Mouse (Mus musculus) heart, adult 18-20 months (tissue): Measurements from ENCODE around the gene Olfr1154. TPM values are rescaled to one million over a fixed set of nuclear protein-coding genes. Genes with fewer than 3 reads are reported as not detected.

ENCODE experiments used
- DNase-seq, 2 experiments: peaks; one replicate each; pipeline ENCODE4 v3.0.0; 2021 to 2022; ENCODE audit warnings: mixed read lengths in 1 of 2
- long read RNA-seq, 2 experiments: library from polyadenylated mRNA; stranded (forward); transcript quantifications; one replicate each; pipeline ENCODE4 v2.0.0; 2021
- total RNA-seq, 2 experiments: library from RNA; stranded (reverse); gene quantifications; 2 replicates each; pipeline ENCODE4 v1.2.3; 2021

Olfr1154 gene
- total RNA-seq, result not detected
- long read RNA-seq, experiment 1, result 0 reads
- long read RNA-seq, experiment 2, result 0 reads

DNA sequence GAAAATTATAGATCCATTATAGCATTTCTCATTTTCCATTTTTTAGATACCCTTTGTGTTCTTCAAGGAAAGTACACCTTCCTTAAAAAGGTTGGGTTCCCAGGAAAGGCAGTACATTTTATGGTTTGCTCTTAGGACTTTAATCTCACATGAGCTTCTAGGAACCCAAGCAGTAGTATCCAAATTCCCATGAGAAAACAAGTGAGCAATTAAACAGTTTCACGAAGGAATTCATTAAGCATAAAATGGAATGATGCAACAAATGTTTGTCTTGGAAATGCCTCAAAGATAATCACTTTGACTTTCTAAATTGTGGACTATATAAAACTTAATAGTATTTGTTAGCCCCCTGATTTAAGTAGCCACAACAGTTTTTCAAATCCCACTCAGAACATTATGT lies at the start of gene Olfr1154:
TSS of gene Olfr1154 (minus strand) at position 101 of the 400 bp plus-strand sequence.
- no peak for DNase-seq

DNA sequence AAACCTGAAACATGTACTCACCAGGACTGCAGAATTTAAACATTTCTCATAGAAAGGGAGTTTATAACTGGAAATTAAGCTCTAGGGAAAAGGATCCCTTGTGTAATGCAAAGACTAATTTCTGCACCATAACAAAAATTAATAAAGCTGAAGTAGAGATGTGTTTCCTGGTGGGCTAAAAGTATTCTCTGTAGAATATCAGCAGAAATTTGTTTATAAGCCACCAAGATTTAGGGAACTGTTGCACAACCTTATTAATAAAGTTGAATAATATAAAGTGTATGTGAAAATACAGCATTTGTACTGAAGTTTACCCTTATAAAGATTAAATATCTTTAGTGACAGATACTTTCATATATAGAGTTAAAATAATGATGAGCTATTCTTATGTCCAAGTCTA lies 48.0 kb upstream of the Olfr1154 start, which contains the start of gene Olfr1156:
TSS of gene Olfr1156 (minus strand) at position 101 of the 400 bp plus-strand sequence.
- DNase-seq, result no peak

DNA sequence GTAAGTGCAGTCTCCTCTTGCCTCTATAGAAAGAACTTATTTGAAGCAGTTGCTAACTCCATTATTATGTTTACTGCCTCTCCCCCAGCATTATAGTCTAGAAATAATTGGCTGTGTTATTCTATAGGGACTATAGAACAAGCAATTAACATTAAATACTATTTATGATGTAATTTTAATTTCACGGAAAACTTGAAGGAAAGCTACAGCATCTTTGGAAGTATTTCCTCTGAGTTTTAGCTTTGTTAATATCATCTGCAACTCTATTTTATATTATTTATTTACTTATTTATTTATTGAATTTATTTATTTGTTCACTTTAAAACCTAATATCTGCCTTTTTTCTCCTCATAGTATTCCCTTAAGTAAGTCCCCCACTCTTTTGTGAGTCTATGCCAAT lies 40.1 kb upstream of the Olfr1154 start, which contains the start of gene Olfr1155:
TSS of gene Olfr1155 (minus strand) at position 101 of the 400 bp plus-strand sequence.
- DNase-seq, result no peak

DNA sequence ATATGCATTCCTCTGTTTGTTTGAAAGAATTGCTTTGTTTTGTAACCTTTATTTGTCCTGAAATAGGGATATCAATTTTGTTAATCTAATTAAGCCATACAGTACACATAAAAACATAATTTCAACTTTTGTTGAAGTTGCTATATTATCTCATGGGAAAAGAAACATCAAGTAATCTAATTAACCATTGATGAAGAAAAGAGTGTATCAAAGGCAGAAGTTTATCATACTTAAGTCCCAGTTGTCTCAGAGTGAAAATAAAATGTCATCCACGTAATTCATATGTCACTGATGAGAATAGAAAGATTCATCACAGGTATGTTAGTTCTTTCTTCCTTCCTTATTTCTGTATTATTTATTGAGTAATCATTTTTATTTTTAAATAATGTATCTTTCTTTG lies 10.3 kb downstream of the Olfr1154 start, which contains the start of gene Olfr1153:
TSS of gene Olfr1153 (plus strand) at position 301 of the 400 bp plus-strand sequence.
- DNase-seq, result no peak

DNA sequence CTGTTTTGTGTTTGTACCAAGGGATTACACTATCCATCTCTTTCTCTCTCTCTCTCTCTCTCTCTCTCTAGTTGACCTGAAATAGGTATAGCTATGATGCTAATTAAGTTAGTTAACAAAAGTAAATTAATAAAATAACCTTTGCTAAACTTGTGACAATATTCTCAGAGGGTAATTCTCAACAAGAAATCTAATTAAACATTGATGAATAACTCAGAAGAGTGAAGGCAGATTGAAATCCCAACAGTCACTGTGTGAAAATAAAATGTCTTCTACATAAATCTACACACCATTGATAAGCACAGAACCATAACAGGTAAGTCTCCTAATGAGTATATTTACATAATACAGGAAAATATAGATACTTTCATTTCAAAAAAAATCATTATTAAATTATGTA lies 38.8 kb downstream of the Olfr1154 start, which contains the start of gene Olfr1152:
TSS of gene Olfr1152 (plus strand) at position 301 of the 400 bp plus-strand sequence.
- no peak for DNase-seq

DNA sequence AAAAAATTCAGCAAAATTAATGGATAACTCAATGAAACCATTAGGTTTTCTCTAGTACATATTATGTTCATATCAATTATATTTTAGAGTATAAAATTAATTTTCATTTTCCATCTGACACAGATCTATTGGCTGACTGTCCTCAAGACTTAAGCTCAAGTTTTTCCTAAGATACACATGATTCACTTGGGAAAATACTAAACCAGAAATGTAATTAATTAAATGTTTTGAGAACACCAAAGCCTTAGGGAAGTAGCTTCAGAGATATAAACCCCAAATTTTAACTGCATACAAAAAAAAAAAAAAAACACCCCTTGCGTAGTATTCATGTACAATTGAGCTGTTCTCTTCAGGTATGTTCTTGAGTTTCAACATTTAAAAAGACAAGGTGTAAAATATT lies 49.4 kb downstream of the Olfr1154 start, which contains the start of gene Olfr1151:
TSS of gene Olfr1151 (plus strand) at position 301 of the 400 bp plus-strand sequence.
- no peak for DNase-seq

Other genes with a start within 250 kb of the Olfr1154 start
- gene Olfr1134, start 246.7 kb downstream of the Olfr1154 start, total RNA-seq, result not detected
- gene Olfr1135, start 231.5 kb downstream of the Olfr1154 start, total RNA-seq, result not detected
- not detected for gene Olfr1136, start 211.2 kb downstream of the Olfr1154 start, total RNA-seq
- gene Olfr1137, start 192.0 kb downstream of the Olfr1154 start, total RNA-seq, result not detected
- not detected for gene Olfr1138, start 165.2 kb downstream of the Olfr1154 start, total RNA-seq
- gene Olfr1140, start 161.4 kb downstream of the Olfr1154 start, total RNA-seq, result not detected
- not detected for gene Olfr1141, start 151.2 kb downstream of the Olfr1154 start, total RNA-seq
- gene Olfr152, start 125.7 kb downstream of the Olfr1154 start, total RNA-seq, result not detected
- not detected for gene Olfr1143, start 104.6 kb downstream of the Olfr1154 start, total RNA-seq
- gene Olfr1145, start 95.3 kb downstream of the Olfr1154 start, total RNA-seq, result not detected
- gene Olfr1148, start 74.6 kb downstream of the Olfr1154 start, total RNA-seq, result not detected
- gene Olfr1150-ps1, start 61.2 kb downstream of the Olfr1154 start, total RNA-seq, result not detected
- gene Olfr1151, start 49.3 kb downstream of the Olfr1154 start, total RNA-seq, result not detected
- not detected for gene Olfr1152, start 38.7 kb downstream of the Olfr1154 start, total RNA-seq
- gene Olfr1153, start 10.2 kb downstream of the Olfr1154 start, total RNA-seq, result not detected
- not detected for gene Olfr1155, start 40.0 kb upstream of the Olfr1154 start, total RNA-seq
- gene Olfr1156, start 47.9 kb upstream of the Olfr1154 start, total RNA-seq, result not detected
- not detected for gene Olfr1157, start 63.1 kb upstream of the Olfr1154 start, total RNA-seq
- not detected for gene Olfr74, start 69.5 kb upstream of the Olfr1154 start, total RNA-seq
- gene Olfr1158, start 84.9 kb upstream of the Olfr1154 start, total RNA-seq, result not detected
- gene Olfr1160, start 103.1 kb upstream of the Olfr1154 start, total RNA-seq, result not detected
- gene Olfr1161, start 117.6 kb upstream of the Olfr1154 start, total RNA-seq, result not detected
- not detected for gene Olfr73, start 132.5 kb upstream of the Olfr1154 start, total RNA-seq
- gene Olfr1162, start 146.0 kb upstream of the Olfr1154 start, total RNA-seq, result not detected
- gene Olfr1163, start 166.7 kb upstream of the Olfr1154 start, total RNA-seq, result not detected
- not detected for gene Olfr1164, start 188.8 kb upstream of the Olfr1154 start, total RNA-seq
- not detected for gene Olfr1166, start 223.1 kb upstream of the Olfr1154 start, total RNA-seq